Mouse (Mus musculus): ENCODE data around the gene Sox18.

DNA sequence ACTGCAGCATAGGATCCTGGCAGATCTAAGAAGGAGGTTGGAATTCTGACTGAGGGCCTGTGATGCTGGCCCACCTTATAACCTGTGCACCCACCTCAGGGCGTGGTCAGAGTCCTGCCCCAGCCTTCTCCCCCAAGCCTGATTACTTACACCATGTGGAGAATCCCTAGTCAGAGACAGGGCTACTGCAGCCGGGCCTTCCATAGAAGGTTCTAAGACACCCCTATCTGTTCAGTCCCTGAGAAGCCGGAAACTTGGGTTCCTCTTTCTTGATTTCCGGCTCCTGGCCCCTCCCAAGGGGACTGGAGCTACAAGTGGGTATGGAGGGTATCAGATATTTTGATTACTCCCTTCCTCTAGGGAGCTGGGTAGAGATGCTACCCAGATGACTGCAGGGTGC, 20.1 kb upstream of the Sox18 start:
- TF ChIP-seq EP300 (IDR thresholded peaks at IDR 0.05; ENCODE audit: insufficient read depth, low read depth, low read length): no peak
- no peak for TF ChIP-seq CTCF (IDR thresholded peaks at IDR 0.05)
- TF ChIP-seq POLR2A (IDR thresholded peaks at IDR 0.05; ENCODE audit: insufficient read depth, low read depth, low read length): no peak
